Mouse (Mus musculus) intestine, embryonic 16.5 days (tissue): ENCODE results near the gene Xlr3c. TPM values are rescaled to one million over a fixed set of nuclear protein-coding genes. Genes with fewer than 3 reads are reported as not detected.
"Not testable (repeated sequence)": the region's sequence is repeated elsewhere in the genome, so short reads cannot be mapped to it uniquely, and the experiment has no call there.

Experiments
- ATAC-seq: fragments of 200-750 bp; cut with Nextera tagmentation; 2 replicates; pipeline ENCODE4 v1.8.0; 2017; ENCODE audit warnings: moderate TSS enrichment, moderate library complexity
- H3K27ac ChIP-seq: fragments of 300-500 bp; sonication (generic); 2 replicates; pipeline ENCODE4 v1.5.1; 2014; ENCODE audit warnings: mild to moderate bottlenecking, low read length
- H3K27me3 ChIP-seq: fragments of 300-500 bp; sonication (generic); replicated peaks from 2 replicates; pipeline ENCODE4 v1.6.1; 2014; ENCODE audit warnings: low read length, control low read depth, mixed read lengths; ENCODE audit not compliant: control insufficient read depth, insufficient read depth
- H3K36me3 ChIP-seq: fragments of 300-500 bp; sonication (generic); 2 replicates; pipeline ENCODE4 v1.6.1; 2014; ENCODE audit warnings: low read length, control low read depth; ENCODE audit not compliant: control insufficient read depth, insufficient read depth
- H3K4me1 ChIP-seq: fragments of 300-500 bp; sonication (generic); 2 replicates; pipeline ENCODE4 v1.6.1; 2014; ENCODE audit warnings: low read length, control low read depth, mixed read lengths; ENCODE audit not compliant: control insufficient read depth, insufficient read depth
- H3K4me2 ChIP-seq: fragments of 300-500 bp; sonication (generic); 2 replicates; pipeline ENCODE4 v1.6.1; 2014; ENCODE audit warnings: low read depth, low read length, control low read depth
- H3K4me3 ChIP-seq: fragments of 300-500 bp; sonication (generic); 2 replicates; pipeline ENCODE4 v1.5.1; 2014; ENCODE audit warnings: mild to moderate bottlenecking, low read length
- H3K9ac ChIP-seq: fragments of 300-500 bp; sonication (generic); 2 replicates; pipeline ENCODE4 v1.6.1; 2014; ENCODE audit warnings: low read depth, low read length
- H3K9me3 ChIP-seq: fragments of 300-500 bp; sonication (generic); 2 replicates; pipeline ENCODE4 v1.6.1; 2016; ENCODE audit warnings: low read length, control low read depth; ENCODE audit not compliant: control insufficient read depth
- WGBS: fragments of 180-500 bp; shearing (Covaris S2); extraction: QIAGEN DNeasy Blood & Tissue Kit; methylation state at CpG from one replicate; pipeline ENCODE4 v1.1.7; 2014; 5-methylcytosine and 5-hydroxymethylcytosine counted together
- polyA plus RNA-seq: library from polyadenylated mRNA; unstranded; fragments of >200 nt; fragmentation: Nextera tagmentation; extraction: Ambion mirVana; gene quantifications from 2 replicates; pipeline ENCODE4 v1.2.1, GENCODE M21; 2015

The Xlr3c gene
- not detected in 2 replicates for polyA plus RNA-seq

DNA sequence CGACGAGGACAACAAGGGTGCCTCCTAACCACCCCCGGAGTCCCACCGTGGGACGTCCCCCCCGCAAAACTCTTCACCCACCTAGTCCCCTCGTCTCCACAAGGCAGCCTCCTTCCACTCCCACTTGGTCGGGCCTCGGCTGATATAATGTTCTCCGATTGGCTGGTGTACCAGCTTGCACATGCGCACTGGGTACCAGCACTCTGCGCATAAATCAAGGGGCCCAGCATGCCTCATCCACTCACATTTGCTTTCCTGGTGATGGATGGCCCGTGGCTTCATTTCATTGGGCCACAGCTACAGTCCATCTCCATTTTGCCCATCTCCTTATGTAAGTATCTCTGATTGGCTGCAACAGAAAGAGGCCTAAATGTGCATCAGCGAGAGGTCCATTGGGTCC is at the start of gene Xlr3c:
Gene Xlr3c (minus strand): TSS at position 121 of the 400 bp plus-strand sequence.
- H3K9me3 ChIP-seq, H3K4me1 ChIP-seq, H3K36me3 ChIP-seq, H3K27me3 ChIP-seq, H3K9ac ChIP-seq, H3K4me2 ChIP-seq, ATAC-seq, H3K4me3 ChIP-seq, H3K27ac ChIP-seq: not testable (repeated sequence)
- WGBS: 85% methylated on average over 14 of the region's 14 CpGs

DNA sequence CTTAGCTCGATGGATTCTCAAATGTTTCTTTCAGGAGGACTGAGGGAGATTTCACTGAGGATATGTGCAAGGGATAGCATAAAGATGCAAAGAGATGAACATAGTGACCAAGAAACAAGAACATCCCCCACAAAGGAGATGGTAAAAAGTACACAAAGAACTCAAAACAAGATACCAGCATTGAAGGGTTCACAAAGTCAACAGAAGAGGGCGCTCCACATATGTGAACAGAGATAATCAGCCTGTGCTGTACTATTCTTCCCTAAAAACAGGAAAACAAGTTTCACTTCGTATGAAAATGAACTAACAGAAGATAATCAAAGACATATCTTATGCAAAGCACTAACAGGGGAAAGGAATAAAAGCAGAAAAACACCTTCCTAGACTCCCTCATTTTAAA is 47.3 kb upstream of the Xlr3c start:
- Histone ChIP-seq H3K36me3 (no peaks in the 10 kb centered on the region), H3K4me3 (no peak overlapping the region), H3K9ac (no peak overlapping the region), H3K4me1 (no peaks in the 10 kb centered on the region), H3K27ac (no peak overlapping the region), H3K9me3 (no peaks in the 10 kb centered on the region), H3K4me2 (no peak overlapping the region), H3K27me3 (no peaks in the 10 kb centered on the region)
- no peak for ATAC-seq
- WGBS: 40% methylated on average over 3 of the region's 3 CpGs

DNA sequence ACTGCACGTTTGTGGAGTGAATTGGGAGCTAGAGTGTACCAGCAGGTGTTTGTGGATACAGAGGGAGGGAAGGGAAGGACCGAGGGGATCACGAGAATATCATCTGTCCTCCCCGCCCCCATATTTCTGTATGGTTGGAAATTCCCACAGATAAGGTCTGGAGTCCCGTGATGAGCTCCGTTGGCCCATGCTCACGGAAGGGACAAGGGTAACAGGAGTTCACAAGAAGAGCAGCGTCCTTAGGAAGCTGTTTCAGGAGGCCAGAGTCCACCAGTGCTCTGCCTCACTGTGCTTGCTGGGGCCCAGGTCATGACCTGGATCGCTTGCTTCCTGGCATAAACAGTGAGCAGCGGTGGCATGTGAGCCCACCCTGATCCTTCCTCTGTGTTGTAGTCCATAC is 30.6 kb upstream of the Xlr3c start:
- H3K4me2 ChIP-seq, H3K9ac ChIP-seq, H3K27me3 ChIP-seq, H3K36me3 ChIP-seq, ATAC-seq, H3K9me3 ChIP-seq, H3K27ac ChIP-seq, H3K4me1 ChIP-seq, H3K4me3 ChIP-seq: not testable (repeated sequence)
- WGBS: 27% methylated on average over 7 of the region's 10 CpGs

DNA sequence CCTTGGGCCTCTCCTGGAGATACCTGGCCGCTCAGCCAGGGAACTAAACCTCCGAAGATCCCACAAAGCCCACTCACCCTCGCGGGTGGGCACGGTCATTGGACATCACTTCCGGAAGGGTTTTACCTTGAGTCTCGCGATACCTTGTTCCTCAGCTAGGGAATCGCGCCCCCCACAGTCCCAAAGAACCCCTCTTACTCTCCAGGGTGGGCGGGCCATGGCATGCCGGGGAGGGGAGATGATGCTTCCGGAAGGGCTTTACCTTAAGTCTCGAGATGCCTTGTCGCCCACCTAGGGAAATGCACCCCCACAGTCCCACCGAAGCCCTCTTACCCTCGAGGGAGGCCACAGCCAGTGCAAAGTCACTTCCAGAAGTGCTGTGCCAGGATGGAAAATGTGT is 27.7 kb upstream of the Xlr3c start, which contains the start of the genes Xlr5a and Xlr5c:
Gene Xlr5a (minus strand): TSS at position 101 of the 400 bp plus-strand sequence.
Gene Xlr5c (minus strand): TSS at position 101 of the 400 bp plus-strand sequence.
- H3K27me3 ChIP-seq, ATAC-seq, H3K4me2 ChIP-seq, H3K4me3 ChIP-seq, H3K27ac ChIP-seq, H3K9ac ChIP-seq, H3K9me3 ChIP-seq, H3K36me3 ChIP-seq, H3K4me1 ChIP-seq: not testable (repeated sequence)
- WGBS: 84% methylated on average over 12 of the region's 17 CpGs

DNA sequence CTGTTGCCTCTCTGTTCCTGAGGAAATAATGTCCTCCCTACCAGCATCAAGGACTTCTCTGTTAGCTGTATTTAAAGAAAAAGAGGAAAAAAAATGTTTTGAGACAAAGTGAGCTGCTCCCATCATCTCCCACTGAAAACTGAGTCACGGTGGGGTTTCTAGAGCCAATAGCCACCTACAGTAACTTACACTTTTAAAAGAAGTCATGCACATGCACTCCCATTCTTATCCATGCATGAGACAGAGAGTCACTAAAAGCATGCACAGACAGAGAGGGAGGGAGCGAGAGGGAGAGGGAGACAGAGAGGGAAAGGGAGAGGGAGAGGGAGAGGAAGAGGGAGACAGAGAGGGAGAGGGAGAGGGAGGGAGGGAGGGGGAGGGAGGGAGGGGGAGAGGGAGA is 2.8 kb downstream of the Xlr3c start:
- ATAC-seq: not testable (repeated sequence)
- 96% methylated on average over 1 of the region's 2 CpGs for WGBS

DNA sequence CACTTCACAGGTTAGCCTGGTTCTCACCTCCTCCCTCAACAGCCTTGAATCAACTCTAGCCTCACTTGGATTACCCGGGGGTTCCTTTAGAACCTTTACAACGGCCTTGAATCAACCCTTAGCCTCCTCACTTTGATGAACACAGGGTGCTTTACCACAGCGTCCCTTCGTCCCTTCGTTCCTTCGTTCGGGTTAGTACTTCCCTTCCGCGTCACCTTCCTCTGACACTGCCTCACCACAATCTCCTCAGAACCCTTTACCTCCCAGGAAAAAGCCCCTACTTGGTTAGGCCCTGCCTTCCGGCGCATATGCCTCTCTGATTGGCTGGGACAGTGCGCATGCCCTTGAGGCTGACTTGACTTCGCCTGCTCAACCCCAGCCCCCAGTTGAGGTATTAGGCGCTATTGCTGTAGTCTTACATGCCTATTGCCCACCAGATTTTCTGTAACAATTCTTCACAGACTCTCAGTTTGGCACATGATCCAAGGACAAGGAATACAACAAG is 22.3 kb downstream of the Xlr3c start, which contains the start of gene Xlr4c:
Gene Xlr4c (minus strand): TSS at position 310 of the 505 bp plus-strand sequence.
- H3K4me3 ChIP-seq, H3K4me2 ChIP-seq, ATAC-seq, H3K9ac ChIP-seq, H3K4me1 ChIP-seq, H3K27me3 ChIP-seq, H3K36me3 ChIP-seq, H3K27ac ChIP-seq, H3K9me3 ChIP-seq: not testable (repeated sequence)
- WGBS: 86% methylated on average over 13 of the region's 14 CpGs

More for the DNA sequence above, 2.8 kb downstream of the Xlr3c start:
- H3K4me1 ChIP-seq, H3K9ac ChIP-seq, H3K4me2 ChIP-seq, H3K4me3 ChIP-seq, H3K9me3 ChIP-seq, H3K27ac ChIP-seq, H3K36me3 ChIP-seq, H3K27me3 ChIP-seq: not testable (repeated sequence)

DNA sequence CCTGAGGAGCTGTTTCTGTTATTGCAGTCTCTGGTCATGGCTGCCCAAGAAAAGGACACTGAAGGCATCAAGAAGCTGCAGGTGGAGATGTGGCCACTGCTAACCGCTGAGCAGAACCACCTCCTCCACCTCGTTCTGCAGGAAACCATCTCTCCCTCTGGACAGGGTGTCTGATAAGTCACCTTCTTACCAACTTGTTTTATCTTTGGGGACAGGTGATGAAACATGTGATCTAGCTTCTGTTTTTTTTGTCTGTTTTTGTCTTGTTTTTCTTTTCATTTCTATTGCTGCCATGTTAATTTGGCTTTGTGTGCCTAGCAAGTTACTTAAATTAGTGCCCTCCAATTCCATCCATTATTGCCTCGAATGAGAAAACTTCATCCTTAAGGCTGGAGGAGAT is 35.9 kb downstream of the Xlr3c start:
- Histone ChIP-seq H3K27me3 (0 out of 2 replicates have a peak, but pooled peaks cover 3% of the 10 kb centered on the region), H3K4me1 (no peaks in the 10 kb centered on the region), H3K9me3 (no peaks in the 10 kb centered on the region), H3K36me3 (no peaks in the 10 kb centered on the region), H3K4me3 (peak overlapping the region; percentile 66), H3K4me2 (peak overlapping the region; percentile 78), H3K27ac (no peak overlapping the region; the same call in 1 of the 2 replicates), H3K9ac (peak overlapping the region; percentile 75)
- 24% methylated on average over 3 of the region's 3 CpGs for WGBS
- no peak for ATAC-seq

DNA sequence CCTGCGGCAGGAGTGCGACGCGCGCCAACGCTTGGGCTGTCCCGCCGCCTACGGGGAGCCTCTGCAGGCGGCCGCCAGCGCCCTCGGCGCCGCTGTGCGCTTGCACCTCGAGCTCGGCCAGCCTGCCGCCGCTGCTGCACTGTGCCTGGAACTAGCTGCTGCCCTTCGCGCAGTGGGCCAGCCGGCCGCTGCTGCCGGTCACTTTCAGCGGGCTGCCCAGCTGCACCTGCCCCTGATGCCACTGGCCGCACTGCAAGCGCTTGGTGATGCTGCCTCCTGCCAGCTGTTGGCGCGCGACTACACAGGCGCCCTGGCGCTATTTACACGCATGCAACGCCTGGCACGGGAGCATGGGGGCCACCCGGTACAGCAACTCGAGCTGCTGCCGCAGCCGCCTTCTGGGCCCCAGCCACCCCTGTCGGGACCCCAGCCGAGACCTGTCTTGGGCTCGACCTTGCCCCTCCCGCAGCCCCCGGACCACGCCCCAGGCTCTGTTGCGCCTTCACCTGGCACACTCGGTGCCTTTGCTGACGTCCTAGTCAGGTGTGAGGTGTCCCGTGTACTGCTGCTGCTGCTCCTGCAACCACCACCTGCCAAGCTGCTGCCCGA is 36.5 kb downstream of the Xlr3c start:
- Histone ChIP-seq H3K27ac (peak overlapping the region; percentile 65), H3K4me3 (peak overlapping the region; percentile 66), H3K9ac (peak overlapping the region; percentile 75), H3K4me1 (no peaks in the 10 kb centered on the region), H3K36me3 (no peaks in the 10 kb centered on the region), H3K4me2 (peak overlapping the region; percentile 78), H3K9me3 (no peaks in the 10 kb centered on the region), H3K27me3 (0 out of 2 replicates have a peak, but pooled peaks cover 3% of the 10 kb centered on the region)
- WGBS: 17% methylated on average over 47 of the region's 51 CpGs
- peak; percentile 69 for ATAC-seq

DNA sequence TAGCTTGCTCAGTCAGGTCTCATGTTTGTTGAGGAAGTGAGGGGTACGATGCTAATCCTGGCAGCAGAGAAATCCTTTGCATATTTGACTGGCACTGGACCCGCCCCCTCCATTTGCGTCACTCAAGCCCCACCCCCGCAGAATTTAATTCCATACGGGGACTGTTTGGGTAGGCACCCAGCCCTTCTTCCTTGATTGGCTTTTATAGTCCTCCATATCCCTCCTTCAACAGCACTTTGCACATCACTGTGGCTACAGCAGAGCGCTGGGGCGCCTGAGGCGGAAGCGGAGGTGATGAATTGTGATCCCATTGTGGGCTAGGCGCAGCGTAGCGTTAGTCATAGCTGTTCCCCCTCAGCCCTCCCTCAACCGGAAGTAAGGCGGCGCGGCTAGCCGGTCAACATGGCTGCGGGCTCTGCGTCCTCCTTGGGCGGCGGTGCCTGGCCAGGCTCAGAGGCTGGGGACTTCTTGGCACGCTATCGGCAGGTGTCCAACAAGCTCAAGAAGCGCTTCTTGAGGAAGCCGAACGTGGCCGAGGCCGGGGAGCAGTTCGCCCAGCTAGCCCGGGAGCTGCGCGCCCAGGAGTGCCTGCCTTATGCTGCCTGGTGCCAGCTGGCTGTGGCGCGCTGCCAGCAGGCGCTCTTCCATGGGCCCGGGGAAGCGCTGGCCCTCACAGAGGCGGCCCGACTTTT is 37.1 kb downstream of the Xlr3c start, which contains the start of gene F8a:
Gene F8a (plus strand): TSS at position 378 of the 692 bp plus-strand sequence.
- no peaks in the 10 kb centered on the region for H3K4me1 ChIP-seq
- H3K27ac ChIP-seq: peak within 1 kb of the TSS; percentile 65
- H3K9me3 ChIP-seq: no peaks in the 10 kb centered on the region
- peak within 1 kb of the TSS; percentile 78 for H3K4me2 ChIP-seq
- H3K27me3 ChIP-seq: 0 out of 2 replicates have a peak, but pooled peaks cover 3% of the 10 kb centered on the region
- H3K9ac ChIP-seq: peak within 1 kb of the TSS; percentile 75
- H3K36me3 ChIP-seq: no peaks in the 10 kb centered on the region
- H3K4me3 ChIP-seq: peak within 1 kb of the TSS; percentile 66
- WGBS: 12% methylated on average over 39 of the region's 39 CpGs
- peak; percentile 96 for ATAC-seq
